Mouse (Mus musculus) heart, embryonic 16.5 days (tissue): ENCODE results near the gene Ccdc159. TPM values are rescaled to one million over a fixed set of nuclear protein-coding genes. Genes with fewer than 3 reads are reported as not detected.

Experiments used
- polyA plus RNA-seq: library from polyadenylated mRNA; unstranded; fragments of >200 nt; fragmentation: Nextera tagmentation; extraction: Ambion mirVana; gene quantifications from 2 replicates; pipeline ENCODE4 v1.2.1, GENCODE M21; 2015

Ccdc159 gene
- polyA plus RNA-seq, 1 experiment from 2014 or later, result 2.3 TPM

Other genes with a start within 250 kb of the Ccdc159 start
- 17.7 and 19.1 TPM in 2 replicates for gene Ldlr, start 204.0 kb upstream of the Ccdc159 start, polyA plus RNA-seq
- 91.4 and 93.2 TPM in 2 replicates for gene Spc24, start 167.2 kb upstream of the Ccdc159 start, polyA plus RNA-seq
- 16.6 and 21.8 TPM in 2 replicates for gene Kank2, start 128.7 kb upstream of the Ccdc159 start, polyA plus RNA-seq
- 1.7 and 2.4 TPM in 2 replicates for gene Angptl8, start 92.0 kb upstream of the Ccdc159 start, polyA plus RNA-seq
- 45.2 and 46.2 TPM in 2 replicates for gene Dock6, start 74.8 kb upstream of the Ccdc159 start, polyA plus RNA-seq
- 10.8 and 11.4 TPM in 2 replicates for gene Rab3d, start 9.3 kb upstream of the Ccdc159 start, polyA plus RNA-seq
- 39.1 and 45.3 TPM in 2 replicates for gene Tmem205, start 85 bp downstream of the Ccdc159 start, polyA plus RNA-seq
- 3.2 and 4.3 TPM in 2 replicates for gene Plppr2, start 9.6 kb downstream of the Ccdc159 start, polyA plus RNA-seq
- gene Swsap1, start 28.3 kb downstream of the Ccdc159 start, polyA plus RNA-seq, result 4.4 and 4.9 TPM in 2 replicates
- gene Epor, start 36.0 kb downstream of the Ccdc159 start, polyA plus RNA-seq, result 3.6 TPM in 2 replicates
- gene Rgl3, start 62.0 kb downstream of the Ccdc159 start, polyA plus RNA-seq, result 2.6 and 3.0 TPM in 2 replicates
- 0.45 and 1.1 TPM in 2 replicates for gene Ccdc151, start 75.2 kb downstream of the Ccdc159 start, polyA plus RNA-seq
- gene Prkcsh, start 75.3 kb downstream of the Ccdc159 start, polyA plus RNA-seq, result 72.7 and 76.8 TPM in 2 replicates
- 0.21 and 0.29 TPM in 2 replicates for gene Elavl3, start 124.6 kb downstream of the Ccdc159 start, polyA plus RNA-seq
- not detected in 2 replicates for gene Gm49318, start 143.8 kb downstream of the Ccdc159 start, polyA plus RNA-seq
- gene Zfp653, start 143.9 kb downstream of the Ccdc159 start, polyA plus RNA-seq, result 10.4 and 10.7 TPM in 2 replicates
- 68.8 and 73.1 TPM in 2 replicates for gene Ecsit, start 158.0 kb downstream of the Ccdc159 start, polyA plus RNA-seq
- gene Cnn1, start 171.7 kb downstream of the Ccdc159 start, polyA plus RNA-seq, result 140 and 164 TPM in 2 replicates
- 111 and 117 TPM in 2 replicates for gene Elof1, start 189.7 kb downstream of the Ccdc159 start, polyA plus RNA-seq
- 5.5 and 8.7 TPM in 2 replicates for gene Acp5, start 208.2 kb downstream of the Ccdc159 start, polyA plus RNA-seq
- 49.0 and 49.8 TPM in 2 replicates for gene Pigyl, start 229.4 kb downstream of the Ccdc159 start, polyA plus RNA-seq